Mouse (Mus musculus): ENCODE results near the gene Qk.

GRCm38 (mm10) chr17:10299396-10299795, 20.3 kb downstream of the Qk start:
- TF ChIP-seq CTCF (IDR thresholded peaks at IDR 0.05; ENCODE audit: extremely low read depth, insufficient read depth, insufficient read length, insufficient replicate concordance) = no peak
- TF ChIP-seq POLR2A (IDR thresholded peaks at IDR 0.05; ENCODE audit: low read depth, low read length) = no peak

Data from spleen, adult 2 months (tissue).